Mouse (Mus musculus): Measurements from ENCODE around the gene Ccdc102a. TPM values are rescaled to one million over a fixed set of nuclear protein-coding genes. Genes with fewer than 3 reads are reported as not detected.

Gene Ccdc102a
- polyA plus RNA-seq, 2 experiments, result 52.9 to 60.7 TPM

DNA sequence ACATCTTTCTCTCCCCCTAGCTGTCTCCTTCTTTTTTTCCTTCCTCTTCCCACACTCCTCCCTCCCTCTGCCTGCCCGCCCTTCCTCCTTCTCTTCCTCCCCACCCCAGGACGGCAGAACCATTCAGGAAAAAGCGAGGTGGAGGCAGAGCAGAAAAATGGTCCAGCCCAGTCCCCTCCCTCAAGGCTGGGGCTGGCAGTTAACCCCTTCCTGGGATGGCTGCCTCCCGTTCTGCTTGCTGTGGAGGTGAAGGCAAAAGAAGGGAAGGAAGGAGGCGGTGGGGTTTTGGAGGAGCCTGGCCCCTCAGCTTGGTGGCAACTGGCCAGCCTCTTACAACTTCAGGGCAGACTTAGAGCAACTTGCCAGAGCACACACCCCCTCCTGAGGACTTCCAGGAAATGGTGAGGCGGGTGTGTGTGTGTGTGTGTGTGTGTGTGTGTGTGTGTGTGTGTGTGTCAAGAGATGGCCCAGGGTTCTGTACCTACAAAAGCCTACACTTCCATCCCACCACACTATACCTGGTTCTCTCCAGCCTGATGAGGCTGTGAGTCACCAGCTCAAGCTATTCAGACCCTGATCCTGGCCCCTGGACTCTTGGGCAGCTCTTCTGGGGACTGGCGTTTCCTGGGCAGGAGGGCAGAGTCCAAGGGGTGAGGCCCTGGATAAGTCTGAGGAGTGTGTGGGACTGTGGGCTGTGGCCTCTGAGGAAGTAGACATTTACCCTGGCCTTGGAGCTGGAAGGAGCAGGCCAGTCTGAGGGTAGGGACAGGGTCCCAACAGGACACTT is 46.6 kb downstream of the Ccdc102a start:
- no peak for TF ChIP-seq POLR2A (IDR thresholded peaks at IDR 0.05; ENCODE audit: borderline replicate concordance, extremely low read depth, insufficient read depth, insufficient read length)
- peak overlapping the region; percentile 57 for H3K9ac ChIP-seq (ENCODE audit: low read depth, low read length, severe bottlenecking)
- H3K27ac ChIP-seq (replicated peaks; ENCODE audit: low read depth, low read length), result peak overlapping the region; percentile 33
- no peaks in the 10 kb centered on the region for H3K9me3 ChIP-seq (ENCODE audit: control insufficient read depth, low read length)
- peaks cover 3% of the 10 kb centered on the region; the same call in 1 of the 2 replicates for H3K27me3 ChIP-seq (ENCODE audit: control insufficient read depth, insufficient read depth, low read length)
- H3K4me2 ChIP-seq (replicated peaks; ENCODE audit: low read depth, low read length, severe bottlenecking), result peak overlapping the region; percentile 95
- peaks cover 9% of the 10 kb centered on the region for H3K36me3 ChIP-seq (ENCODE audit: control insufficient read depth, insufficient read depth, low read length)
- DNase-seq (ENCODE audit: low spot score) (peak; percentile 83), ATAC-seq (ENCODE audit: low FRiP score, low read depth) (peak; percentile 83)
- peaks cover 46% of the 10 kb centered on the region for H3K4me1 ChIP-seq (ENCODE audit: control insufficient read depth, insufficient read depth, low read length)
- WGBS, result 0% methylated on average over 7 of the region's 7 CpGs
- H3K4me3 ChIP-seq (replicated peaks; ENCODE audit: low read length), result peak overlapping the region; percentile 51

DNA sequence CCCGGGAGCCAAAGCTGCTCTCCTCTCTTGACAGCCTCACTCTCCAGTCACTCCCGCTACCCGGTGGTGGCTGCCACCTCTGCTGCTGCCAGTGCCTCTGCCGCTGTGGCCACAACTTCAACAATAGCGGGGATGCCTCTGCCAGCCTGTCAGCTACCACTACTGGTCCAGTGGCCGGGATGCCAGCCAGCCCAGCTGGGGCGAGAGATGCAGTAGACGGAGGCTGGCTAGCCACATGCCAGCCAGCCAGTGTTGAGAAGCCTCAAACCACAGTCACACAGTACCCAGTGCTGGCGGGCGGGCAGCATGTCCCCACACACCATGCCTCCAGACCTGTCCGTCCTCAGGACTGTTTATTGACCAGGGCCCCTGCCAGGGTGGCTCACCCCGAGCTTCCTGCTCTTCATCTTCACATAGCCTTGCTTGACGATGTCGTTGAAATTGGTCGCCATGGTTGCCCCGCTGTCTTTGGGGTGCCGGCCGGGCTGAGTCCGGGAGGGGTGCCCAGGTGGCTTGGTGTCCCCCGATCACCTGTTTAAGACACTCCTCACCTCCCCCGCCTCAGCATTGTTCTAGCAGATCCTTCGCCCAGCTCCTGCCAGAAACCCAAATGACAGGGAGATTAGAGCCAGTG is 47.3 kb downstream of the Ccdc102a start:
- peak; percentile 5; the same call in 1 of the 2 replicates for ATAC-seq (ENCODE audit: low FRiP score, low read depth)
- Histone ChIP-seq H3K4me2 (replicated peaks; ENCODE audit: low read depth, low read length, severe bottlenecking) (peak overlapping the region; percentile 95), H3K9me3 (ENCODE audit: control insufficient read depth, low read length) (no peaks in the 10 kb centered on the region), H3K4me3 (replicated peaks; ENCODE audit: low read length) (peak overlapping the region; percentile 51), H3K27ac (replicated peaks; ENCODE audit: low read depth, low read length) (no peak overlapping the region; the same call in 1 of the 2 replicates), H3K9ac (ENCODE audit: low read depth, low read length, severe bottlenecking) (peak overlapping the region; percentile 57), H3K27me3 (ENCODE audit: control insufficient read depth, insufficient read depth, low read length) (peaks cover 3% of the 10 kb centered on the region; the same call in 1 of the 2 replicates), H3K4me1 (ENCODE audit: control insufficient read depth, insufficient read depth, low read length) (peaks cover 44% of the 10 kb centered on the region), H3K36me3 (ENCODE audit: control insufficient read depth, insufficient read depth, low read length) (peaks cover 16% of the 10 kb centered on the region)
- WGBS, result 10% methylated on average over 20 of the region's 22 CpGs
- DNase-seq (ENCODE audit: low spot score), result no peak
- no peak for TF ChIP-seq POLR2A (IDR thresholded peaks at IDR 0.05; ENCODE audit: borderline replicate concordance, extremely low read depth, insufficient read depth, insufficient read length)

DNA sequence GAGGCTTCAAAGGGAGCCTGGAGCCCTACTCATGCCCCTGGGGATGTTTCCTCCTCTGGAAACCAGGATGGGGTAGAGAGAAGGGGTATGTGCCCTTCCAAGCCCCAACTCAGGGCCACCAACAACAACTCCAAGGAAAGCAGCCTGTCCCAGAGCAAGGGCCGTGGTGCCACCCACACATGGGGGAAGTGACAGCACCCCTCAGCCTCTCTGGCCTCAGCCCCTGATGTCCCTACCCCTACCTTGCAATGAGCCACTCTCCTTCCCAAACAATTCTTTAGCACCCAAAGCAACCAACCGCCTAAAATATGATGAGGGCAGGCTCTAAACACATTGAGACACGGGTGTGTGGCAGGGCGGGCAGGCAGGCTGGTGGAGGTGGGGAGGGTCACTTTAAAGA is 47.9 kb downstream of the Ccdc102a start:
- no peak for DNase-seq (ENCODE audit: low spot score)
- H3K27me3 ChIP-seq (ENCODE audit: control insufficient read depth, insufficient read depth, low read length), result peaks cover 3% of the 10 kb centered on the region; the same call in 1 of the 2 replicates
- 41% methylated on average over 4 of the region's 4 CpGs for WGBS
- peaks cover 22% of the 10 kb centered on the region for H3K36me3 ChIP-seq (ENCODE audit: control insufficient read depth, insufficient read depth, low read length)
- ATAC-seq (ENCODE audit: low FRiP score, low read depth), result no peak
- H3K9ac ChIP-seq (ENCODE audit: low read depth, low read length, severe bottlenecking), result peak overlapping the region; percentile 57; the same call in 1 of the 2 replicates
- no peak for TF ChIP-seq POLR2A (IDR thresholded peaks at IDR 0.05; ENCODE audit: borderline replicate concordance, extremely low read depth, insufficient read depth, insufficient read length)
- peak overlapping the region; percentile 95 for H3K4me2 ChIP-seq (replicated peaks; ENCODE audit: low read depth, low read length, severe bottlenecking)
- peaks cover 38% of the 10 kb centered on the region for H3K4me1 ChIP-seq (ENCODE audit: control insufficient read depth, insufficient read depth, low read length)
- no peak overlapping the region for H3K27ac ChIP-seq (replicated peaks; ENCODE audit: low read depth, low read length)
- H3K4me3 ChIP-seq (replicated peaks; ENCODE audit: low read length), result peak overlapping the region; percentile 51; the same call in 1 of the 2 replicates
- no peaks in the 10 kb centered on the region for H3K9me3 ChIP-seq (ENCODE audit: control insufficient read depth, low read length)

DNA sequence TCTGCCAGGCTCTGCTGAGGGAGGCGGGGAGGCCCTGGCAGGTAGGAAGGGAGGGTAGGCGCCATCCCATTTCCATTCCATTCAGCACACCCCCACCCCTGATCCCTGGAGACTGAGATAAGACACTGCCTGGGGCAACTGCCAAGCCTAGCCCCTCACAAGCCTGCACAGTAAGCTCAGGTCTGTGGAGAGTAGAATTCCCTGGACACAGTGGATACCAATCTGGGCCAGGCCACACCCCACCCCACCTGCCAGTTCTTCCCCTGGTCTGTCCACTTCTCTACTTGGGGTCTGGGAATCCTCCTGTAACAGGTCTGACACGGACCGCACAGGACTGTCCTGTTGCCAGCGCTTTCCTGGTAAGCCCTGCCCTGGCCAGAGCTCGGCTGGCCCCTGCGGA is 48.8 kb downstream of the Ccdc102a start:
- Histone ChIP-seq H3K4me3 (replicated peaks; ENCODE audit: low read length) (no peak overlapping the region), H3K9ac (ENCODE audit: low read depth, low read length, severe bottlenecking) (no peak overlapping the region), H3K27me3 (ENCODE audit: control insufficient read depth, insufficient read depth, low read length) (peaks cover 1% of the 10 kb centered on the region; the same call in 1 of the 2 replicates), H3K27ac (replicated peaks; ENCODE audit: low read depth, low read length) (no peak overlapping the region), H3K36me3 (ENCODE audit: control insufficient read depth, insufficient read depth, low read length) (peaks cover 31% of the 10 kb centered on the region), H3K4me1 (ENCODE audit: control insufficient read depth, insufficient read depth, low read length) (peaks cover 30% of the 10 kb centered on the region), H3K4me2 (replicated peaks; ENCODE audit: low read depth, low read length, severe bottlenecking) (no peak overlapping the region), H3K9me3 (ENCODE audit: control insufficient read depth, low read length) (no peaks in the 10 kb centered on the region)
- ATAC-seq (ENCODE audit: low FRiP score, low read depth) (no peak), DNase-seq (ENCODE audit: low spot score) (no peak)
- no peak for TF ChIP-seq POLR2A (IDR thresholded peaks at IDR 0.05; ENCODE audit: borderline replicate concordance, extremely low read depth, insufficient read depth, insufficient read length)
- WGBS, result 73% methylated on average over 7 of the region's 7 CpGs

DNA sequence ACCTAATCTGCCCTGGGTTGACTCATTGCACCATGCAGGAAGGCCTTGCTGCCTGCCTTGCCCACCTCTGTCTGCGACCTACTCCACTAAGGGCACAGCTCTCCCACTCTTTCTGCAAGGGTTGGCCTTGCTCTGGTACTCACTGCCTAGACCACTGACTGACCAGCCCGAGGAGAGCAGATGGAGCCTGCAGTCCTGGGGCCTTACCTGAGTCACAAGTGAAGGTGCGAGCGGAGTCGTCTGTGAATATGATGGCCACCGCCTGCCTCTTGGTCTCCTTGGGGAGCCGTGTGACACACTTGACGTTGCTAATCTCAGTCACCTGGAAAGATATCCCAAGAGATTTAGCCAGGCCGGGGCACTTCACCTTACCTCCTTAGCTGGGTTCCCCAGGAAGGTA is 51.0 kb downstream of the Ccdc102a start:
- DNase-seq (ENCODE audit: low spot score), result no peak
- no peaks in the 10 kb centered on the region for H3K27me3 ChIP-seq (ENCODE audit: control insufficient read depth, insufficient read depth, low read length)
- H3K9ac ChIP-seq (ENCODE audit: low read depth, low read length, severe bottlenecking), result no peak overlapping the region
- ATAC-seq (ENCODE audit: low FRiP score, low read depth), result no peak
- no peak overlapping the region for H3K27ac ChIP-seq (replicated peaks; ENCODE audit: low read depth, low read length)
- TF ChIP-seq POLR2A (IDR thresholded peaks at IDR 0.05; ENCODE audit: borderline replicate concordance, extremely low read depth, insufficient read depth, insufficient read length), result no peak
- no peak overlapping the region for H3K4me3 ChIP-seq (replicated peaks; ENCODE audit: low read length)
- peaks cover 20% of the 10 kb centered on the region for H3K4me1 ChIP-seq (ENCODE audit: control insufficient read depth, insufficient read depth, low read length)
- no peak overlapping the region for H3K4me2 ChIP-seq (replicated peaks; ENCODE audit: low read depth, low read length, severe bottlenecking)
- peaks cover 52% of the 10 kb centered on the region for H3K36me3 ChIP-seq (ENCODE audit: control insufficient read depth, insufficient read depth, low read length)
- no peaks in the 10 kb centered on the region for H3K9me3 ChIP-seq (ENCODE audit: control insufficient read depth, low read length)
- WGBS, result 86% methylated on average over 9 of the region's 9 CpGs

Measured in limb, embryonic 14.5 days (tissue).